Mouse (Mus musculus) liver, adult 2 months (tissue): ENCODE results near the gene Spats2l.

Experiments used
- CTCF ChIP-seq: fragments of 200-500 bp; IDR thresholded peaks from 2 replicates; pipeline ENCODE4 v1.5.1; 2011; ENCODE audit warnings: low read depth, low read length, control low read depth
- POLR2A ChIP-seq: fragments of 200-500 bp; IDR thresholded peaks from 2 replicates; pipeline ENCODE4 v1.6.1; 2011; ENCODE audit warnings: low read length, control low read depth; ENCODE audit not compliant: insufficient read depth; ENCODE audit errors: extremely low read depth

- TF ChIP-seq POLR2A (no peak), CTCF (no peak)
These were observed 62.8 kb downstream of the Spats2l start for GRCm38 (mm10) chr1:57836686-57837317.
